Mouse (Mus musculus): ENCODE measurements at regions not wholly inside any gene's neighbourhood (a gene's known extent, or its start where the extent isn't known, plus 50 kb on each side); places are given as distances from the start of the nearest gene placed in this dataset.

- intact Hi-C loops (cut with DNase I): no loop called here
- Histone ChIP-seq H3K4me3 (no peak overlapping the region), H3K27ac (no peak overlapping the region)
- TF ChIP-seq CTCF (IDR thresholded peaks at IDR 0.05): no peak
- no peak for DNase-seq (ENCODE audit: extremely low spot score in 1 of 2, low spot score in 2 of 2)
These were observed 76.4 kb upstream of the Speer4f2 start for GRCm38 (mm10) chr5:17296571-17297035.

GRCm38 (mm10) chr5:17299846-17300245, 73.1 kb upstream of the Speer4f2 start:
- TF ChIP-seq CTCF (IDR thresholded peaks at IDR 0.05): no peak
- Histone ChIP-seq H3K27ac (no peak overlapping the region), H3K4me3 (no peak overlapping the region)
- intact Hi-C loops (cut with DNase I): no loop called here
- no peak for DNase-seq (ENCODE audit: extremely low spot score in 1 of 2, low spot score in 2 of 2)

GRCm38 (mm10) chr5:17321501-17321900, 51.5 kb upstream of the Speer4f2 start:
- intact Hi-C loops (cut with DNase I): no loop called here
- no peak for DNase-seq (ENCODE audit: extremely low spot score in 1 of 2, low spot score in 2 of 2)
- Histone ChIP-seq H3K4me3 (no peak overlapping the region), H3K27ac (no peak overlapping the region)
- no peak for TF ChIP-seq CTCF (IDR thresholded peaks at IDR 0.05)

All from left cerebral cortex, adult 2 months (tissue).